Mouse (Mus musculus): Measurements from ENCODE around the gene Ppp1r13l. TPM values are rescaled to one million over a fixed set of nuclear protein-coding genes. Genes with fewer than 3 reads are reported as not detected.

Ppp1r13l gene
- polyA plus RNA-seq, 1 experiment from 2014 or later = 3.0 TPM

GRCm38 (mm10) chr7:19413525-19413924 lies 54.0 kb downstream of the Ppp1r13l start:
- Histone ChIP-seq H3K27me3 (replicated peaks; ENCODE audit: control insufficient read depth, insufficient read depth, low read length) (peaks cover 4% of the 10 kb centered on the region), H3K4me2 (ENCODE audit: low read length) (no peak overlapping the region), H3K9me3 (ENCODE audit: control insufficient read depth, low read length) (no peaks in the 10 kb centered on the region), H3K27ac (ENCODE audit: low read length) (no peak overlapping the region), H3K4me1 (replicated peaks; ENCODE audit: control insufficient read depth, insufficient read depth, low read length) (no peaks in the 10 kb centered on the region), H3K36me3 (ENCODE audit: control insufficient read depth, insufficient read depth) (no peaks in the 10 kb centered on the region), H3K9ac (replicated peaks; ENCODE audit: low read depth, low read length) (no peak overlapping the region), H3K4me3 (replicated peaks; ENCODE audit: low read length) (no peak overlapping the region)
- WGBS = 86% methylated on average over 3 of the region's 3 CpGs
- no peak for ATAC-seq

GRCm38 (mm10) chr7:19416590-19416989 lies 57.0 kb downstream of the Ppp1r13l start:
- Histone ChIP-seq H3K27ac (ENCODE audit: low read length) (no peak overlapping the region), H3K9me3 (ENCODE audit: control insufficient read depth, low read length) (no peaks in the 10 kb centered on the region), H3K4me3 (replicated peaks; ENCODE audit: low read length) (no peak overlapping the region), H3K4me2 (ENCODE audit: low read length) (no peak overlapping the region), H3K9ac (replicated peaks; ENCODE audit: low read depth, low read length) (no peak overlapping the region), H3K4me1 (replicated peaks; ENCODE audit: control insufficient read depth, insufficient read depth, low read length) (peaks cover 5% of the 10 kb centered on the region), H3K36me3 (ENCODE audit: control insufficient read depth, insufficient read depth) (no peaks in the 10 kb centered on the region), H3K27me3 (replicated peaks; ENCODE audit: control insufficient read depth, insufficient read depth, low read length) (peaks cover 16% of the 10 kb centered on the region)
- 80% methylated on average over 15 of the region's 15 CpGs for WGBS
- no peak for ATAC-seq

DNA sequence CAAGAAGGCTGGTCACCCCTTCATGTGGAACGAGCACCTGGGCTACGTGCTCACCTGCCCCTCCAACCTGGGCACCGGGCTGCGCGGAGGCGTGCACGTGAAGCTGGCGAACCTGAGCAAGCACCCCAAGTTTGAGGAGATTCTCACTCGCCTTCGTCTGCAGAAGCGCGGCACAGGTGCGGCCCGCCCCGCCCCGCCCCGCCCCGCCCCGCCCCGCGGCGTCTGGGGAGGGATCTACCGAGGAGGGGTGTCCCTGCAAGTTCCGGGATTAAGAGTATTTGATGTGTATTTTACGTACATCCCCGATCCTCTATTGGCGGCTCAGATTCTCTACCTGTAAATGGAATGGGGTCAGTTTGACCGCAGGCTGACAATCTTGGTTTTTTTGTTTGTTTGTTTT lies 60.6 kb downstream of the Ppp1r13l start:
- Histone ChIP-seq H3K27me3 (replicated peaks; ENCODE audit: control insufficient read depth, insufficient read depth, low read length) (peaks cover 16% of the 10 kb centered on the region), H3K36me3 (ENCODE audit: control insufficient read depth, insufficient read depth) (no peaks in the 10 kb centered on the region; the same call in 1 of the 2 replicates), H3K9ac (replicated peaks; ENCODE audit: low read depth, low read length) (no peak overlapping the region), H3K4me2 (ENCODE audit: low read length) (no peak overlapping the region), H3K4me3 (replicated peaks; ENCODE audit: low read length) (no peak overlapping the region), H3K9me3 (ENCODE audit: control insufficient read depth, low read length) (no peaks in the 10 kb centered on the region), H3K4me1 (replicated peaks; ENCODE audit: control insufficient read depth, insufficient read depth, low read length) (peaks cover 5% of the 10 kb centered on the region), H3K27ac (ENCODE audit: low read length) (no peak overlapping the region)
- WGBS = 8% methylated on average over 28 of the region's 28 CpGs
- no peak for ATAC-seq

- H3K9ac ChIP-seq (replicated peaks; ENCODE audit: low read depth, low read length) = peak overlapping the region; percentile 41
- H3K4me1 ChIP-seq (replicated peaks; ENCODE audit: control insufficient read depth, insufficient read depth, low read length) = peaks cover 5% of the 10 kb centered on the region
- H3K4me2 ChIP-seq (ENCODE audit: low read length) = peak overlapping the region; percentile 87
- 12% methylated on average over 43 of the region's 43 CpGs for WGBS
- no peaks in the 10 kb centered on the region for H3K9me3 ChIP-seq (ENCODE audit: control insufficient read depth, low read length)
- no peak overlapping the region for H3K27ac ChIP-seq (ENCODE audit: low read length)
- H3K36me3 ChIP-seq (ENCODE audit: control insufficient read depth, insufficient read depth) = peaks cover 3% of the 10 kb centered on the region; the same call in 1 of the 2 replicates
- ATAC-seq = peak; percentile 96
- H3K27me3 ChIP-seq (replicated peaks; ENCODE audit: control insufficient read depth, insufficient read depth, low read length) = peaks cover 16% of the 10 kb centered on the region
- H3K4me3 ChIP-seq (replicated peaks; ENCODE audit: low read length) = peak overlapping the region; percentile 44
Measured at GRCm38 (mm10) chr7:19420821-19421636, 61.5 kb downstream of the Ppp1r13l start.

DNA sequence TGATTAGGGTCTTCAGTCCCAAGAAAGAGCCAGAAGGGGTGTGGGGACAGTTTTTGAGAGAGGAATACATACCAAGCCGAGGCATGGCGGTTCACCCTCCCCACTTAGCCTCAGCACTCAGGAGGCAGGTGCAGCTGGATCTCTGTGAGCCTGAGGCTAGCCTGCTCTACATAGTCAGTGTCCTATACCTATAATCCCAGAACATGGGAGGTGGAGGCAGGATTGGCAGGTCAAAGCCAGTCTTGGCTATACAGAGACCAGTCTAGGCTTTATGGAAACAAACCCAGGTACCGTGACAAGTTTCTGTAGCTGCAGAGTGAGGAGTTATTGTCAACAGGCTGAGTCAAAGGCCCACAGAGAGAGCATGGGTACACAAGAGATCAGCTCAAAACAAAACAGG lies 63.5 kb downstream of the Ppp1r13l start:
- peaks cover 21% of the 10 kb centered on the region for H3K36me3 ChIP-seq (ENCODE audit: control insufficient read depth, insufficient read depth)
- H3K27ac ChIP-seq (ENCODE audit: low read length) = no peak overlapping the region
- no peak overlapping the region for H3K4me3 ChIP-seq (replicated peaks; ENCODE audit: low read length)
- H3K4me2 ChIP-seq (ENCODE audit: low read length) = no peak overlapping the region
- no peaks in the 10 kb centered on the region for H3K9me3 ChIP-seq (ENCODE audit: control insufficient read depth, low read length)
- H3K27me3 ChIP-seq (replicated peaks; ENCODE audit: control insufficient read depth, insufficient read depth, low read length) = peaks cover 16% of the 10 kb centered on the region
- 92% methylated on average over 3 of the region's 3 CpGs for WGBS
- ATAC-seq = no peak
- peaks cover 5% of the 10 kb centered on the region for H3K4me1 ChIP-seq (replicated peaks; ENCODE audit: control insufficient read depth, insufficient read depth, low read length)
- H3K9ac ChIP-seq (replicated peaks; ENCODE audit: low read depth, low read length) = no peak overlapping the region

GRCm38 (mm10) chr7:19424051-19424450 lies 64.5 kb downstream of the Ppp1r13l start:
- H3K27ac ChIP-seq (ENCODE audit: low read length) = no peak overlapping the region
- H3K9ac ChIP-seq (replicated peaks; ENCODE audit: low read depth, low read length) = no peak overlapping the region
- 66% methylated on average over 4 of the region's 4 CpGs for WGBS
- ATAC-seq = no peak
- H3K4me2 ChIP-seq (ENCODE audit: low read length) = no peak overlapping the region
- peaks cover 7% of the 10 kb centered on the region for H3K27me3 ChIP-seq (replicated peaks; ENCODE audit: control insufficient read depth, insufficient read depth, low read length)
- peaks cover 27% of the 10 kb centered on the region for H3K36me3 ChIP-seq (ENCODE audit: control insufficient read depth, insufficient read depth)
- H3K4me3 ChIP-seq (replicated peaks; ENCODE audit: low read length) = no peak overlapping the region
- H3K9me3 ChIP-seq (ENCODE audit: control insufficient read depth, low read length) = no peaks in the 10 kb centered on the region
- H3K4me1 ChIP-seq (replicated peaks; ENCODE audit: control insufficient read depth, insufficient read depth, low read length) = peaks cover 5% of the 10 kb centered on the region

DNA sequence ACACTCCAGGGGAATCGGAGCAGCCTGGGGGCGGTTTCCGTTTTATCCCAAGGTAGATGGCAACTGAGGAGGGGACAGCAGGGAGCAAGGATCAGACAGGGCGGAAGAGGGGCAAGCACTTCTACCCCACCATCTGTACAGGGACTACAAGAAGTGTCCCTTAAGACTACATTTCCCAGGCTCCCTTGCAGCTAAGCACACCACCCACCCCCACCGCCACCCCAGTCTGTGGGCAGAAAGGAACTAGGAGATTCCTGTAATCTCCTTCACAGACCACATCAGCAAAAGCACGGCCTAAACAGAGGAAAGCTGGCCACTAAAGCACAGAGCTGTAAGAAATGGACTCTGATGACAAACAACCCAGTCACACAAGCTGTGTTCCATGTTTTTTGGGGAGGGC lies 66.8 kb downstream of the Ppp1r13l start:
- no peaks in the 10 kb centered on the region for H3K27me3 ChIP-seq (replicated peaks; ENCODE audit: control insufficient read depth, insufficient read depth, low read length)
- no peak overlapping the region for H3K4me3 ChIP-seq (replicated peaks; ENCODE audit: low read length)
- no peak for ATAC-seq
- H3K27ac ChIP-seq (ENCODE audit: low read length) = no peak overlapping the region
- no peak overlapping the region for H3K9ac ChIP-seq (replicated peaks; ENCODE audit: low read depth, low read length)
- WGBS = 73% methylated on average over 6 of the region's 6 CpGs
- no peaks in the 10 kb centered on the region for H3K9me3 ChIP-seq (ENCODE audit: control insufficient read depth, low read length)
- peaks cover 2% of the 10 kb centered on the region; the same call in 1 of the 2 replicates for H3K4me1 ChIP-seq (replicated peaks; ENCODE audit: control insufficient read depth, insufficient read depth, low read length)
- no peak overlapping the region for H3K4me2 ChIP-seq (ENCODE audit: low read length)
- peaks cover 33% of the 10 kb centered on the region for H3K36me3 ChIP-seq (ENCODE audit: control insufficient read depth, insufficient read depth)

DNA sequence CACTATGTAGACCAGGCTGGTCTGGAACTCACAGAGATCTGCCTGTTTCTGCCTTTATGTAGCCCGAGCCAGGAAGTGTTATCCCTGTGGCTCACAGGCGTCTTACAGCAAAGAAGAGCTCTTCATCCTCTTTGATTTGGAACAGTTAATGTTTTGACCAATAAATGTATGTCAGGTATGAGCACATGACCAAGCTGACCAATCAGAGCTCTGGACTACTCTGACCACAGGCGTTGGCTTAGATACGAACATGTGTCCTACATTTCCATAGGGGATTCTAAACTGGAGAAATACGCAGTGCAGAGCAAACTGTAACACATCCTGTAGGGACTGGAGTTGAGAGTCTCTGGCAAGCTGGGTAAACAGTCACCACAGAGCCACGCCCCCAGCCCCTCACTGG lies 67.3 kb downstream of the Ppp1r13l start:
- Histone ChIP-seq H3K4me1 (replicated peaks; ENCODE audit: control insufficient read depth, insufficient read depth, low read length) (no peaks in the 10 kb centered on the region), H3K27ac (ENCODE audit: low read length) (no peak overlapping the region), H3K4me2 (ENCODE audit: low read length) (no peak overlapping the region), H3K36me3 (ENCODE audit: control insufficient read depth, insufficient read depth) (peaks cover 38% of the 10 kb centered on the region), H3K9ac (replicated peaks; ENCODE audit: low read depth, low read length) (no peak overlapping the region), H3K27me3 (replicated peaks; ENCODE audit: control insufficient read depth, insufficient read depth, low read length) (no peaks in the 10 kb centered on the region), H3K4me3 (replicated peaks; ENCODE audit: low read length) (no peak overlapping the region), H3K9me3 (ENCODE audit: control insufficient read depth, low read length) (no peaks in the 10 kb centered on the region)
- no peak for ATAC-seq
- 90% methylated on average over 6 of the region's 6 CpGs for WGBS
